ENCODE assay signal across 8 mouse cellular contexts in the genomic region with DNA sequence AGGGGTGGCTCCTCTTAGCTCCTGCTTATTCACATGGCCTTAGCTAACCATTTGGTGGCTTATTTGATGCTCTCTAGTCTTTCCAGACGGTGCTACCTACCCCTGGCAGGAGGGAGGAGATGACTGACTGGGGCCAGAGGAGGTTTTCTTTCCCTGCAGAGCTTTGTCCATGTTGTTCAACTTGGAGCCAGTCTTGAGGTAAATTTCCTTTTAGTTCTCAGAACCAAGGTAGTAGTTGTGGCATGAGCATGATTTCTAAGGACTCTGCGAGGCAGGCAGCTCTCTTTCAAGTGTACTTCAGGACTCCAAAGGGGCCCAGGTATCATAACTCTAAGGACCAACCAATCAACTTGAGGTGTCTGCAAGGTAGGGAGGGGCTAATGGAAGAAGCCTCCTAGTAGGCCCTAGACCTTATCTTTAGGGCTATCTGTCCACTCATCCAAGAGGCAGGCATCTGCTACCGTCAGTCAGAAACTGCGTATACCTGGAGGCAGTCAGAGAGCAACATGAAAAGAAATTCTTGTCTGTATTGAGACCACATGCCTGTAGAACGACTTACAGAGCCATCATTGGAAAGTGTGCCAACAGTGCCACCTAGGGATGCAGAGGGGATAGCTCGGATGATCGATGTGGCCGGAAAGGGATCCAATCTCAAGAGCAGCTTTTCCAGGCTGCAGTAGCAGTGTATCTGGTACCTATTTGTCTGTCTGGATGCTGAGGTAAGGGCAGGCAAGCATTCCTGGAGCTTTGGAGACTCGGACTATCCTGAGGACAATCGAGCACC. TPM values are rescaled to one million over a fixed set of nuclear protein-coding genes. Genes with fewer than 3 reads are reported as not detected.
DNase-seq lines count a peak whose midpoint lies in the region; ATAC-seq and TF ChIP-seq lines count a peak whose summit lies in the region.

No protein-coding gene starts in this region.

- H3K9ac ChIP-seq in limb, embryonic 14.5 days (ENCODE audit: low read depth, low read length, severe bottlenecking), result no peak overlapping the region

- TF ChIP-seq CTCF in thymus, adult 2 months (IDR thresholded peaks at IDR 0.05; ENCODE audit: borderline replicate concordance, control insufficient read depth, extremely low read depth, insufficient read depth, low read length, poor library complexity), result no peak
- peak; percentile 52 for TF ChIP-seq CTCF in bone marrow macrophage, adult 2 months (IDR thresholded peaks at IDR 0.05; ENCODE audit: low read depth, low read length)
- peak; percentile 85; the same call in 1 of the 2 replicates for TF ChIP-seq CTCF in embryonic fibroblast, embryonic 13.5 days (IDR thresholded peaks at IDR 0.05; ENCODE audit: borderline replicate concordance, insufficient read depth, low read length)
- TF ChIP-seq CTCF in olfactory bulb, adult 2 months (IDR thresholded peaks at IDR 0.05; ENCODE audit: insufficient read depth, low read depth, low read length), result 0 out of 2 replicates have a peak, but pooled peaks have one; percentile 17

- no peak overlapping the region for H3K4me2 ChIP-seq in limb, embryonic 14.5 days (replicated peaks; ENCODE audit: low read depth, low read length, severe bottlenecking)

- no peaks in the 10 kb centered on the region for H3K4me1 ChIP-seq in thymus, adult 2 months (replicated peaks; ENCODE audit: control insufficient read depth, insufficient read depth, low read length)
- no peaks in the 10 kb centered on the region for H3K4me1 ChIP-seq in bone marrow macrophage, adult 2 months (ENCODE audit: control insufficient read depth, insufficient read depth, low read length)
- H3K4me1 ChIP-seq in embryonic fibroblast, embryonic 13.5 days (ENCODE audit: control insufficient read depth, insufficient read depth, low read length), result no peaks in the 10 kb centered on the region; the same call in 1 of the 2 replicates
- no peaks in the 10 kb centered on the region for H3K4me1 ChIP-seq in limb, embryonic 14.5 days (ENCODE audit: control insufficient read depth, insufficient read depth, low read length)
- H3K4me1 ChIP-seq in olfactory bulb, adult 2 months (ENCODE audit: control insufficient read depth, insufficient read depth, low read length), result no peaks in the 10 kb centered on the region

- ATAC-seq in limb, embryonic 14.5 days (ENCODE audit: low FRiP score, low read depth), result no peak
- no peak for ATAC-seq in inflammation-experienced regulatory T-cells, adult 6 months

- H3K9me3 ChIP-seq in limb, embryonic 14.5 days (ENCODE audit: control insufficient read depth, low read length), result no peaks in the 10 kb centered on the region

- TF ChIP-seq POLR2A in thymus, adult 2 months (IDR thresholded peaks at IDR 0.05; ENCODE audit: control insufficient read depth, extremely low read depth, insufficient read depth, low read length, poor library complexity), result no peak
- TF ChIP-seq POLR2A in bone marrow macrophage, adult 2 months (IDR thresholded peaks at IDR 0.05; ENCODE audit: borderline replicate concordance, low read depth, low read length), result no peak
- no peak for TF ChIP-seq POLR2A in embryonic fibroblast, embryonic 13.5 days (IDR thresholded peaks at IDR 0.05; ENCODE audit: low read depth, low read length)
- TF ChIP-seq POLR2A in limb, embryonic 14.5 days (IDR thresholded peaks at IDR 0.05; ENCODE audit: borderline replicate concordance, extremely low read depth, insufficient read depth, insufficient read length), result 0 out of 2 replicates have a peak, but pooled peaks have one; percentile 17
- no peak for TF ChIP-seq POLR2A in olfactory bulb, adult 2 months (IDR thresholded peaks at IDR 0.05; ENCODE audit: insufficient read depth, low read depth, low read length)

- H3K4me3 ChIP-seq in thymus, adult 2 months (ENCODE audit: control insufficient read depth, insufficient read depth, low read length), result no peak overlapping the region
- no peak overlapping the region for H3K4me3 ChIP-seq in bone marrow macrophage, adult 2 months (ENCODE audit: insufficient read depth, low read length)
- no peak overlapping the region for H3K4me3 ChIP-seq in embryonic fibroblast, embryonic 13.5 days (ENCODE audit: insufficient read depth, low read length)
- H3K4me3 ChIP-seq in limb, embryonic 14.5 days (replicated peaks; ENCODE audit: low read length), result no peak overlapping the region
- H3K4me3 ChIP-seq in olfactory bulb, adult 2 months (ENCODE audit: insufficient read depth, low read depth, low read length), result no peak overlapping the region

- H3K27ac ChIP-seq in thymus, adult 2 months (ENCODE audit: control insufficient read depth, insufficient read depth, low read length), result no peak overlapping the region
- no peak overlapping the region for H3K27ac ChIP-seq in bone marrow macrophage, adult 2 months (ENCODE audit: insufficient read depth, low read depth, low read length)
- no peak overlapping the region for H3K27ac ChIP-seq in embryonic fibroblast, embryonic 13.5 days (ENCODE audit: insufficient read depth, low read length)
- H3K27ac ChIP-seq in limb, embryonic 14.5 days (replicated peaks; ENCODE audit: low read depth, low read length), result no peak overlapping the region
- H3K27ac ChIP-seq in olfactory bulb, adult 2 months (ENCODE audit: insufficient read depth, low read depth, low read length), result no peak overlapping the region

- no peaks in the 10 kb centered on the region for H3K27me3 ChIP-seq in thymus, adult 2 months (ENCODE audit: control insufficient read depth, insufficient read depth, low read length)
- no peaks in the 10 kb centered on the region for H3K27me3 ChIP-seq in limb, embryonic 14.5 days (ENCODE audit: control insufficient read depth, insufficient read depth, low read length)

- no peaks in the 10 kb centered on the region for H3K36me3 ChIP-seq in thymus, adult 2 months (ENCODE audit: control insufficient read depth, insufficient read depth, low read length)
- peaks cover 47% of the 10 kb centered on the region for H3K36me3 ChIP-seq in limb, embryonic 14.5 days (ENCODE audit: control insufficient read depth, insufficient read depth, low read length)

- peak; percentile 42 for DNase-seq in thymus, adult 2 months
- no peak for DNase-seq in thymus, adult 18-20 months
- DNase-seq in induced T-regulatory cell, adult 2 months (ENCODE audit: low read depth), result peak; percentile 50
- DNase-seq in limb, embryonic 14.5 days (ENCODE audit: low spot score), result peak; percentile 75

- WGBS in thymus, adult 2 months, result 46% methylated on average over 10 of the region's 10 CpGs
- 38% methylated on average over 10 of the region's 10 CpGs for WGBS in limb, embryonic 14.5 days
- WGBS in olfactory bulb, adult 2 months, result 44% methylated on average over 10 of the region's 10 CpGs

RNA-seq across cellular contexts. Expression of gene Hcn4, which starts 50.5 kb away (rescaled TPM):
- polyA plus RNA-seq in thymus, adult 2 months (2012; rRNA removed), result 1.0 and 1.3 TPM in 2 replicates
- polyA plus RNA-seq in bone marrow macrophage, adult 2 months (2012; ENCODE audit: insufficient read depth, insufficient read length, missing spikeins), result not detected in 2 replicates
- not detected in 2 replicates for polyA plus RNA-seq in embryonic fibroblast, embryonic 13.5 days (2011; ENCODE audit: insufficient read length, low read depth, missing spikeins)
- polyA plus RNA-seq in limb, embryonic 14.5 days (2012; rRNA removed), result 1.2 and 1.6 TPM in 2 replicates
- 0.25 and 0.43 TPM in 2 replicates for polyA plus RNA-seq in limb, embryonic 14.5 days (2014; fragmentation: Nextera tagmentation; extraction: Ambion mirVana)
- not detected in 2 replicates for polyA plus RNA-seq in olfactory bulb, adult 2 months (2012; ENCODE audit: insufficient read depth, insufficient read length, low replicate concordance, missing spikeins)
- polyA plus RNA-seq in inflammation-experienced regulatory T-cells, adult 6 months (2017; shearing (Covaris generic)), result not detected

Comparison
In these comparisons a context has a peak if more than half of its experiments do, and no peak if none do; other contexts are left out.
1. DNase-seq: peak in thymus, adult 2 months (single experiment), induced T-regulatory cell, adult 2 months (single experiment) and limb, embryonic 14.5 days (single experiment); none in thymus, adult 18-20 months (0 of 2).